Mouse (Mus musculus) lung, adult 2 months (tissue): ENCODE measurements at regions not wholly inside any gene's neighbourhood (a gene's known extent, or its start where the extent isn't known, plus 50 kb on each side); places are given as distances from the start of the nearest gene placed in this dataset.

Experiments
- CTCF ChIP-seq: fragments of 200-500 bp; IDR thresholded peaks from 2 replicates; pipeline ENCODE4 v1.5.1; 2011; ENCODE audit warnings: mild to moderate bottlenecking, low read length, control low read depth; ENCODE audit not compliant: insufficient read depth
- POLR2A ChIP-seq: fragments of 200-500 bp; IDR thresholded peaks from 2 replicates; pipeline ENCODE4 v1.6.1; 2011; ENCODE audit warnings: low read depth, mild to moderate bottlenecking, control low read depth, low read length, borderline replicate concordance; ENCODE audit errors: extremely low read depth

- TF ChIP-seq CTCF = no peak
- TF ChIP-seq POLR2A = no peak
Measured at GRCm38 (mm10) chr9:61271769-61272352, 100.3 kb upstream of the Tle3 start.
